In genomic region chr9:21320280-21320618, GRCm38 (mm10) we compare ENCODE assay signal across 8 mouse cellular contexts. TPM values are rescaled to one million over a fixed set of nuclear protein-coding genes. Genes with fewer than 3 reads are reported as not detected.
A peak's percentile ranks its signal among the peaks of the same experiment; 100 is the strongest.
DNase-seq lines count a peak whose midpoint lies in the region; ATAC-seq and TF ChIP-seq lines count a peak whose summit lies in the region.

No protein-coding gene starts in this region.

- H3K4me1 ChIP-seq in heart, embryonic 11.5 days (ENCODE audit: control insufficient read depth, insufficient read depth, low read length) = peaks cover 16% of the 10 kb centered on the region
- peaks cover 3 to 39% of the 10 kb centered on the region in 2 experiments for H3K4me1 ChIP-seq in CH12.LX (ENCODE audit: control insufficient read depth in 1 of 2, insufficient read depth in 2 of 2)
- peaks cover 12% of the 10 kb centered on the region for H3K4me1 ChIP-seq in forebrain, embryonic 14.5 days (ENCODE audit: control insufficient read depth, insufficient read depth, low read length)
- peaks cover 61% of the 10 kb centered on the region for H3K4me1 ChIP-seq in liver, embryonic 15.5 days (replicated peaks)

- no peak for TF ChIP-seq EP300 in CH12.LX (IDR thresholded peaks at IDR 0.05; ENCODE audit: low read length)

- TF ChIP-seq CTCF in CH12.LX (conservative IDR thresholded peaks at IDR 0.05 in 1 of 2, IDR thresholded peaks at IDR 0.05 in 1 of 2; ENCODE audit: low read depth in 2 of 2, low read length in 2 of 2) = no peak

- dilution Hi-C loops in CH12.LX (cut with MboI; ENCODE audit: extremely low pct_ligation_motif_present, extremely low pct_unique_long_range_greater_than_20kb, low sequenced_read_pairs) = no loop called here

- H3K36me3 ChIP-seq in heart, embryonic 11.5 days (ENCODE audit: control insufficient read depth, insufficient read depth, low read length) = no peaks in the 10 kb centered on the region
- peaks cover 0 to 11% of the 10 kb centered on the region in 2 experiments for H3K36me3 ChIP-seq in CH12.LX (replicated peaks in 1 of 2; ENCODE audit: control insufficient read depth in 1 of 2, insufficient read depth in 1 of 2, low read length in 1 of 2)
- no peaks in the 10 kb centered on the region for H3K36me3 ChIP-seq in forebrain, embryonic 14.5 days (ENCODE audit: control insufficient read depth, insufficient read depth, low read length)
- no peaks in the 10 kb centered on the region for H3K36me3 ChIP-seq in liver, embryonic 15.5 days (replicated peaks)

- H3K9me3 ChIP-seq in heart, embryonic 11.5 days (replicated peaks; ENCODE audit: control insufficient read depth, low read length) = no peaks in the 10 kb centered on the region
- H3K9me3 ChIP-seq in CH12.LX (replicated peaks; ENCODE audit: low read length) = peaks cover 3% of the 10 kb centered on the region
- no peaks in the 10 kb centered on the region for H3K9me3 ChIP-seq in forebrain, embryonic 14.5 days (replicated peaks; ENCODE audit: control insufficient read depth, low read length)
- no peaks in the 10 kb centered on the region for H3K9me3 ChIP-seq in liver, embryonic 15.5 days (replicated peaks)

- ATAC-seq in heart, embryonic 11.5 days (replicated peaks; ENCODE audit: insufficient number of reproducible peaks, low FRiP score, low TSS enrichment) = no peak
- ATAC-seq in forebrain, embryonic 14.5 days = peak; percentile 60; the same call in 1 of the 2 replicates
- ATAC-seq in liver, embryonic 15.5 days (ENCODE audit: insufficient read depth) = peak; percentile 25

- peak overlapping the region; percentile 77; the same call in 1 of the 2 replicates for H3K27ac ChIP-seq in heart, embryonic 11.5 days (ENCODE audit: low read depth, low read length)
- no peak overlapping the region for H3K27ac ChIP-seq in CH12.LX (ENCODE audit: insufficient read depth, low read depth)
- H3K27ac ChIP-seq in forebrain, embryonic 14.5 days (ENCODE audit: low read depth, low read length) = no peak overlapping the region
- 0 out of 2 replicates have a peak overlapping the region, but pooled peaks have one; percentile 86 for H3K27ac ChIP-seq in liver, embryonic 15.5 days (replicated peaks)

- peak overlapping the region; percentile 98 for H3K4me2 ChIP-seq in heart, embryonic 11.5 days
- peak overlapping the region; percentile 58; the same call in 1 of the 2 replicates for H3K4me2 ChIP-seq in CH12.LX (ENCODE audit: insufficient read depth, low read depth, poor library complexity, severe bottlenecking)
- H3K4me2 ChIP-seq in forebrain, embryonic 14.5 days (ENCODE audit: low read length) = peak overlapping the region; percentile 70
- peak overlapping the region; percentile 96 for H3K4me2 ChIP-seq in liver, embryonic 15.5 days

- no peak for TF ChIP-seq RAD21 in CH12.LX (IDR thresholded peaks at IDR 0.05; ENCODE audit: low read depth, low read length)

- peak overlapping the region; percentile 90 for H3K9ac ChIP-seq in heart, embryonic 11.5 days (ENCODE audit: low read depth, low read length)
- H3K9ac ChIP-seq in CH12.LX (ENCODE audit: insufficient read depth, low read depth) = no peak overlapping the region
- peak overlapping the region; percentile 89 for H3K9ac ChIP-seq in forebrain, embryonic 14.5 days (ENCODE audit: low read length)
- 0 out of 2 replicates have a peak overlapping the region, but pooled peaks have one; percentile 68 for H3K9ac ChIP-seq in liver, embryonic 15.5 days

- peaks cover 30% of the 10 kb centered on the region for H3K79me2 ChIP-seq in CH12.LX (replicated peaks; ENCODE audit: control insufficient read depth, extremely low read depth, insufficient read depth, poor library complexity, severe bottlenecking)

- no peak for TF ChIP-seq POLR2A in CH12.LX (IDR thresholded peaks at IDR 0.05; ENCODE audit: low read depth, low read length)

- no peak for DNase-seq in heart, postnatal 4 days
- no peak for DNase-seq in CH12.LX (ENCODE audit: extremely low read depth)
- no peak for DNase-seq in forebrain, embryonic 14.5 days (ENCODE audit: low spot score)
- no peak for DNase-seq in embryo, embryonic 10.5 days (ENCODE audit: low spot score)
- DNase-seq in layer of hippocampus, postnatal 14 days (ENCODE audit: low spot score in 2 of 2) = no peak
- no peak for DNase-seq in ovary, postnatal 10 days (ENCODE audit: low spot score)

- in situ Hi-C loops in CH12.LX (cut with MboI; ENCODE audit: low pct_ligation_motif_present, low pct_unique_long_range_greater_than_20kb, low sequenced_read_pairs) = no loop called here

- H3K27me3 ChIP-seq in heart, embryonic 11.5 days (ENCODE audit: control insufficient read depth, insufficient read depth, low read length) = no peaks in the 10 kb centered on the region
- H3K27me3 ChIP-seq in CH12.LX (replicated peaks) = no peaks in the 10 kb centered on the region
- no peaks in the 10 kb centered on the region for H3K27me3 ChIP-seq in forebrain, embryonic 14.5 days (replicated peaks; ENCODE audit: control insufficient read depth, insufficient read depth, low read length)
- no peaks in the 10 kb centered on the region for H3K27me3 ChIP-seq in liver, embryonic 15.5 days

- peak overlapping the region; percentile 84 for H3K4me3 ChIP-seq in heart, embryonic 11.5 days (ENCODE audit: low read depth, low read length)
- H3K4me3 ChIP-seq in CH12.LX (replicated peaks in 1 of 3; ENCODE audit: low read depth in 2 of 3, low read length in 2 of 3, poor library complexity in 1 of 3) = peak overlapping the region in 2 of 3 experiments; percentile 31 to 77
- H3K4me3 ChIP-seq in forebrain, embryonic 14.5 days (ENCODE audit: low read depth, low read length) = peak overlapping the region; percentile 83
- H3K4me3 ChIP-seq in liver, embryonic 15.5 days (replicated peaks) = peak overlapping the region; percentile 72

- 32% methylated on average over 4 of the region's 4 CpGs for WGBS in heart, embryonic 11.5 days (ENCODE audit: insufficient replicate concordance)
- 19% methylated on average over 4 of the region's 4 CpGs for WGBS in forebrain, embryonic 14.5 days
- 33% methylated on average over 4 of the region's 4 CpGs for WGBS in liver, embryonic 15.5 days (ENCODE audit: insufficient replicate concordance)

TF ChIP-seq in CH12.LX, 34 proteins besides CTCF, POLR2A, EP300 and RAD21:
- TF ChIP-seq TBP (conservative IDR thresholded peaks at IDR 0.05; ENCODE audit: low read depth, low read length) = no peak
- TF ChIP-seq CHD2 (IDR thresholded peaks at IDR 0.05; ENCODE audit: low read length) = no peak
- 0 out of 2 replicates have a peak, but pooled peaks have one; percentile 7 for TF ChIP-seq MYC (IDR thresholded peaks at IDR 0.05; ENCODE audit: low read depth, low read length)
- no peak for TF ChIP-seq RCOR1 (conservative IDR thresholded peaks at IDR 0.05; ENCODE audit: low read depth, low read length)
- peak; percentile 31; the same call in 1 of the 2 replicates for TF ChIP-seq NELFE (IDR thresholded peaks at IDR 0.05; ENCODE audit: low read depth, low read length)
TF ChIP-seq in CH12.LX: peak in this region for 2.

RNA-seq across cellular contexts. Expression of gene Slc44a2, which starts 0.2 kb away (rescaled TPM):
- 62.3 and 70.0 TPM in 2 replicates for polyA plus RNA-seq in heart, embryonic 11.5 days (2014; fragmentation: Nextera tagmentation; extraction: Ambion mirVana)
- total RNA-seq in heart, postnatal 4 days (2021) = 10 to 100 TPM; 63.4 to 65.0 TPM
- total RNA-seq in CH12.LX (2012; rRNA removed) = 27.4 and 36.5 TPM in 2 replicates
- total RNA-seq in CH12.LX (2014; rRNA removed) = 22.1 and 26.1 TPM in 2 replicates
- 52.5 and 62.9 TPM in 2 replicates for polyA plus RNA-seq in CH12.LX (2012; ENCODE audit: insufficient read length, low read depth)
- polyA plus RNA-seq in forebrain, embryonic 14.5 days (2014; fragmentation: Nextera tagmentation; extraction: Ambion mirVana) = 52.0 and 61.0 TPM in 2 replicates
- polyA plus RNA-seq in liver, embryonic 15.5 days (2015; fragmentation: Nextera tagmentation; extraction: Ambion mirVana) = 16.7 and 17.6 TPM in 2 replicates
- total RNA-seq in layer of hippocampus, postnatal 14 days (2021) = 10 to 100 TPM; 53.4 to 61.0 TPM

RNA-seq across cellular contexts. Expression of gene Ap1m2, which starts 8.1 kb away (rescaled TPM):
- polyA plus RNA-seq in heart, embryonic 11.5 days (2014; fragmentation: Nextera tagmentation; extraction: Ambion mirVana) = 0.55 and 1.1 TPM in 2 replicates
- total RNA-seq in heart, postnatal 4 days (2021) = not detected
- total RNA-seq in CH12.LX (2012; rRNA removed) (1.4 and 2.6 TPM in 2 replicates), CH12.LX (2014; rRNA removed) (0.51 TPM in 2 replicates)
- polyA plus RNA-seq in CH12.LX (2012; ENCODE audit: insufficient read length, low read depth) = 0.29 and 0.51 TPM in 2 replicates
- 0.91 and 1.4 TPM in 2 replicates for polyA plus RNA-seq in forebrain, embryonic 14.5 days (2014; fragmentation: Nextera tagmentation; extraction: Ambion mirVana)
- polyA plus RNA-seq in liver, embryonic 15.5 days (2015; fragmentation: Nextera tagmentation; extraction: Ambion mirVana) = 0.28 and 0.68 TPM in 2 replicates
- under 1 TPM in 1 of 2 experiments, not detected in 1; 0.50 TPM for total RNA-seq in layer of hippocampus, postnatal 14 days (2021)

RNA-seq across cellular contexts. Expression of gene Cdkn2d, which starts 29.0 kb away (rescaled TPM):
- polyA plus RNA-seq in heart, embryonic 11.5 days (2014; fragmentation: Nextera tagmentation; extraction: Ambion mirVana) = 88.4 and 99.8 TPM in 2 replicates
- total RNA-seq in heart, postnatal 4 days (2021) = 10 to 100 TPM; 49.5 to 54.6 TPM
- total RNA-seq in CH12.LX (2012; rRNA removed) (9.7 and 12.6 TPM in 2 replicates), CH12.LX (2014; rRNA removed) (7.1 and 7.3 TPM in 2 replicates)
- 2.2 and 2.9 TPM in 2 replicates for polyA plus RNA-seq in CH12.LX (2012; ENCODE audit: insufficient read length, low read depth)
- 101 and 107 TPM in 2 replicates for polyA plus RNA-seq in forebrain, embryonic 14.5 days (2014; fragmentation: Nextera tagmentation; extraction: Ambion mirVana)
- 129 and 144 TPM in 2 replicates for polyA plus RNA-seq in liver, embryonic 15.5 days (2015; fragmentation: Nextera tagmentation; extraction: Ambion mirVana)
- 10 to 100 TPM; 58.9 to 62.0 TPM for total RNA-seq in layer of hippocampus, postnatal 14 days (2021)

RNA-seq across cellular contexts. Expression of gene Kri1, which starts 32.5 kb away (rescaled TPM):
- 9.9 and 12.3 TPM in 2 replicates for polyA plus RNA-seq in heart, embryonic 11.5 days (2014; fragmentation: Nextera tagmentation; extraction: Ambion mirVana)
- total RNA-seq in heart, postnatal 4 days (2021) = 10 to 100 TPM; 18.5 to 21.0 TPM
- total RNA-seq in CH12.LX (2012; rRNA removed) = 55.5 and 62.6 TPM in 2 replicates
- 28.8 and 29.0 TPM in 2 replicates for total RNA-seq in CH12.LX (2014; rRNA removed)
- 57.1 and 64.9 TPM in 2 replicates for polyA plus RNA-seq in CH12.LX (2012; ENCODE audit: insufficient read length, low read depth)
- 9.8 and 14.6 TPM in 2 replicates for polyA plus RNA-seq in forebrain, embryonic 14.5 days (2014; fragmentation: Nextera tagmentation; extraction: Ambion mirVana)
- 6.0 and 6.7 TPM in 2 replicates for polyA plus RNA-seq in liver, embryonic 15.5 days (2015; fragmentation: Nextera tagmentation; extraction: Ambion mirVana)
- 10 to 100 TPM; 32.1 to 33.4 TPM for total RNA-seq in layer of hippocampus, postnatal 14 days (2021)

RNA-seq across cellular contexts. Expression of gene Ilf3, which starts 47.4 kb away (rescaled TPM):
- 120 and 138 TPM in 2 replicates for polyA plus RNA-seq in heart, embryonic 11.5 days (2014; fragmentation: Nextera tagmentation; extraction: Ambion mirVana)
- total RNA-seq in heart, postnatal 4 days (2021) = 10 to 100 TPM; 79.5 to 80.1 TPM
- 77.3 TPM in 2 replicates for total RNA-seq in CH12.LX (2012; rRNA removed)
- 72.8 and 75.8 TPM in 2 replicates for total RNA-seq in CH12.LX (2014; rRNA removed)
- 128 and 145 TPM in 2 replicates for polyA plus RNA-seq in CH12.LX (2012; ENCODE audit: insufficient read length, low read depth)
- polyA plus RNA-seq in forebrain, embryonic 14.5 days (2014; fragmentation: Nextera tagmentation; extraction: Ambion mirVana) = 248 and 249 TPM in 2 replicates
- 38.8 and 42.2 TPM in 2 replicates for polyA plus RNA-seq in liver, embryonic 15.5 days (2015; fragmentation: Nextera tagmentation; extraction: Ambion mirVana)
- total RNA-seq in layer of hippocampus, postnatal 14 days (2021) = 10 to 100 TPM; 78.1 to 91.5 TPM

Comparison
In these comparisons a context has a peak if more than half of its experiments do, and no peak if none do; other contexts are left out.
1. H3K27ac ChIP-seq: peak in heart, embryonic 11.5 days (single experiment) and liver, embryonic 15.5 days (single experiment); none in CH12.LX (single experiment) and forebrain, embryonic 14.5 days (single experiment).
2. RNA of gene Cdkn2d, which starts 29.0 kb away (polyA plus RNA-seq): 129 to 144 TPM in liver, embryonic 15.5 days, 101 to 107 TPM in forebrain, embryonic 14.5 days and 88.4 to 99.8 TPM in heart, embryonic 11.5 days; 2.2 to 2.9 TPM in CH12.LX; every median in the first group is over 10 times any median in the second.
3. Peak in every context shown above with its lines, with median percentiles within 50 percentile points of each other: H3K4me2 ChIP-seq and H3K4me3 ChIP-seq.